Mouse (Mus musculus) embryonic fibroblast, embryonic 13.5 days (primary cell): ENCODE measurements at regions not wholly inside any gene's neighbourhood (a gene's known extent, or its start where the extent isn't known, plus 50 kb on each side); places are given as distances from the start of the nearest gene placed in this dataset.

Experiments used
- CTCF ChIP-seq: IDR thresholded peaks from 2 replicates; pipeline ENCODE4 v1.5.1; 2011; ENCODE audit warnings: mild to moderate bottlenecking, control low read depth, low read length, moderate library complexity, borderline replicate concordance; ENCODE audit not compliant: insufficient read depth
- POLR2A ChIP-seq: IDR thresholded peaks from 2 replicates; pipeline ENCODE4 v1.6.1; 2011; ENCODE audit warnings: low read depth, mild to moderate bottlenecking, control low read depth, low read length, moderate library complexity

DNA sequence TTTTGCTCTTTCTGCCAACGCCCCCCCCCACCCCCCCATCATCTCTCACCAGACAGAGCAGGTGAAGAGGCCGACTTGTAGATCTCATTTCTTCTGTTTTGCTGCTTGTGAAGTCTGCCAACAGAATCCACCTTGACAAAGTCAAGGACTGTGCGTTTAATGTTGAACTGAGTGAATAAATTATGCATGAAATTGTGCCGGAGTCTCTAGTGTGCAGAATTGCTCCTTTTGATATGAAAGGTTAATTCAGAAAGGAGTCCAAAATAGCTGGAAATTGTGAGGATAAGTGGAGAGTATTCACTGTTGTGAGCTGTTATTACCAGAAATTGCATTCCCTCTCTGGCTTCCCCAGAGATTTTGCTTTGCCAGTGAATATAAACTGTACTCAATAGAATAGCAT, 262.5 kb downstream of the Gm765 start:
- TF ChIP-seq POLR2A (no peak), CTCF (no peak)
